Mouse (Mus musculus): Measurements from ENCODE around the gene Nfe2l2.

- TF ChIP-seq CTCF (IDR thresholded peaks at IDR 0.05; ENCODE audit: low read depth) (no peak), EP300 (IDR thresholded peaks at IDR 0.05; ENCODE audit: low read depth) (no peak)
These were observed 34.7 kb downstream of the Nfe2l2 start for GRCm38 (mm10) chr2:75669491-75670445.

Data from heart, postnatal 0 days (tissue).